In genomic region chr12:52904046-52904445, GRCm38 (mm10) we compare ENCODE assay signal across 34 mouse cellular contexts.
"Had no signal": no experiment of that assay in that cellular context is flagged by ENCODE, and none has a peak within 500 bp of the region (broad histone marks: within the 10 kb centered on the region; RNA-seq: fewer than 3 reads in every experiment).

No protein-coding gene starts in this region.

- H3K4me2 ChIP-seq: heart, embryonic 11.5 days; heart, embryonic 12.5 days; heart, embryonic 13.5 days; heart, embryonic 15.5 days; hindbrain, embryonic 12.5 days; hindbrain, embryonic 14.5 days; hindbrain, embryonic 15.5 days; intestine, embryonic 15.5 days; kidney, embryonic 15.5 days had no signal

- H3K4me1 ChIP-seq: intestine, embryonic 15.5 days; kidney, embryonic 15.5 days had no signal

- H3K4me3 ChIP-seq: heart, embryonic 12.5 days; heart, embryonic 13.5 days; heart, embryonic 15.5 days; hindbrain, embryonic 10.5 days; hindbrain, embryonic 12.5 days; hindbrain, embryonic 15.5 days; intestine, embryonic 15.5 days; kidney, embryonic 15.5 days; layer of hippocampus, adult 2 months; left cerebral cortex, adult 2 months had no signal

- H3K9me3 ChIP-seq: heart, embryonic 12.5 days; heart, embryonic 13.5 days; heart, embryonic 15.5 days; hindbrain, embryonic 10.5 days; hindbrain, embryonic 12.5 days; hindbrain, embryonic 15.5 days; intestine, embryonic 15.5 days; kidney, embryonic 15.5 days had no signal

- H3K9ac ChIP-seq: heart, embryonic 12.5 days; heart, embryonic 13.5 days; heart, embryonic 15.5 days; hindbrain, embryonic 12.5 days; hindbrain, embryonic 14.5 days; hindbrain, embryonic 15.5 days; intestine, embryonic 15.5 days; kidney, embryonic 15.5 days had no signal

- H3K27me3 ChIP-seq: heart, embryonic 12.5 days; heart, embryonic 13.5 days; heart, embryonic 15.5 days; hindbrain, embryonic 12.5 days; hindbrain, embryonic 15.5 days; intestine, embryonic 15.5 days had no signal

- ATAC-seq: hindbrain, embryonic 16.5 days; hindbrain, postnatal 0 days; inflammation-experienced regulatory T-cells, adult 6 months; intestine, embryonic 15.5 days; intestine, embryonic 16.5 days; intestine, postnatal 0 days had no signal

- H3K36me3 ChIP-seq: heart, embryonic 12.5 days; heart, embryonic 13.5 days; heart, embryonic 15.5 days; hindbrain, embryonic 10.5 days; hindbrain, embryonic 12.5 days; hindbrain, embryonic 15.5 days; intestine, embryonic 15.5 days; kidney, embryonic 15.5 days had no signal

- DNase-seq: heart, postnatal 10 days; heart, postnatal 14 days; heart, postnatal 36 days; heart, postnatal 4 days; kidney, adult 11 months; kidney, adult 18-20 months; kidney, adult 2 months; kidney, adult 8-10 months; kidney, adult 9 months; kidney, postnatal 10 days; kidney, postnatal 14 days; kidney, postnatal 25 days; kidney, postnatal 36 days; kidney, postnatal 4 days; layer of hippocampus, adult 9-11 months; layer of hippocampus, postnatal 36 days had no signal

- H3K27ac ChIP-seq: heart, embryonic 13.5 days; heart, embryonic 15.5 days; hindbrain, embryonic 10.5 days; hindbrain, embryonic 12.5 days; hindbrain, embryonic 14.5 days; hindbrain, embryonic 15.5 days; hindbrain, postnatal 0 days; intestine, embryonic 15.5 days; kidney, embryonic 15.5 days; kidney, postnatal 0 days; layer of hippocampus, adult 2 months; left cerebral cortex, adult 2 months had no signal
